Mouse (Mus musculus): ENCODE measurements around the gene Cdkn1a. TPM values are rescaled to one million over a fixed set of nuclear protein-coding genes. Genes with fewer than 3 reads are reported as not detected.

Gene Cdkn1a
- polyA plus RNA-seq, 1 experiment from 2014 or later: 79.5 TPM

DNA sequence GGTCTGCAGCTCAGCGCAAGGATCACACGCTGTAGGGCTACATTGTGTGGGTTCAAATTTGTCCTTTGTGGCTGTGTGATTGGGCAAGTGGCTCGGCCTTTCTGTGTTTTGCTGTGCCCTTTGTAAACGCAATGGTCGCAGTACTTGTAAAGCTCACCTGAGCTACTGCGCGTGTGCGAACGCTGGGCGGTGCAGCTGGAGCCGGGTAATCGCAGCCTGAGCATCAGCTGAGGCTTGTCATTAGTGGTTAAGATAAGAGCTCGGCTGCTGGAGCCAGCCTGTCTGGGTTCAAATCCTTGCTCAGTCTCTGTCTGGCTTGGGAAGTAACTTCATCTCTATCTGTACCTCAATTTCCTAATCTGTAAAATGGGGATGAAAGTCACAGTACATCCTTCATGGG lies 16.7 kb upstream of the Cdkn1a start:
- Histone ChIP-seq H3K4me3 (replicated peaks; ENCODE audit: low read length) (no peak overlapping the region), H3K9me3 (ENCODE audit: control insufficient read depth, low read length) (no peaks in the 10 kb centered on the region), H3K36me3 (replicated peaks; ENCODE audit: control insufficient read depth, insufficient read depth) (no peaks in the 10 kb centered on the region), H3K4me2 (replicated peaks) (no peak overlapping the region), H3K27me3 (ENCODE audit: control insufficient read depth, insufficient read depth, low read length) (no peaks in the 10 kb centered on the region), H3K9ac (no peak overlapping the region), H3K27ac (no peak overlapping the region), H3K4me1 (replicated peaks; ENCODE audit: control insufficient read depth, insufficient read depth, low read length) (peaks cover 4% of the 10 kb centered on the region; the same call in 1 of the 2 replicates)
- DNase-seq (ENCODE audit: low spot score): no peak
- ATAC-seq (ENCODE audit: low FRiP score): no peak
- WGBS: 87% methylated on average over 13 of the region's 13 CpGs

DNA sequence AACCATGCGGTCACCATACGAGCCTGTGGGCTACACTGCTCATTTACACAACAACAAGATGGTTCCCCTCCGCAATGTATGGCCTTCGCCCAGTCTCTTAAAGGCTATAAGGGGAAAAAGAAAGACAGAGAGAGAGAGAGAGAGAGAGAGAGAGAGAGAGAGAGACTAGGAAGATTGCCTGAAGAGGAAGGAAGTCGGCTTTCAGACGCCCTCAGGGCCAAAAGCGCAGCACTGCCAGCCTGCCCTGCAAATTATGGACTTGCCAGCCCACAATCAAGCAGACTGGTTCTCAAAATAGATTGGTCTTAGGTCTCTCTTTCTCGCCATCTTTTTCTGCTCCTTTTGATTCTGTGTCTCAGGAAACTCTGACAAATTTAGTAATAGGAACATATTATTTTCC lies 14.5 kb upstream of the Cdkn1a start:
- H3K9ac ChIP-seq: no peak overlapping the region
- peaks cover 8% of the 10 kb centered on the region for H3K27me3 ChIP-seq (ENCODE audit: control insufficient read depth, insufficient read depth, low read length)
- H3K4me2 ChIP-seq (replicated peaks): no peak overlapping the region
- H3K4me1 ChIP-seq (replicated peaks; ENCODE audit: control insufficient read depth, insufficient read depth, low read length): peaks cover 7% of the 10 kb centered on the region; the same call in 1 of the 2 replicates
- ATAC-seq (ENCODE audit: low FRiP score) (no peak), DNase-seq (ENCODE audit: low spot score) (no peak)
- 88% methylated on average over 8 of the region's 8 CpGs for WGBS
- no peak overlapping the region for H3K27ac ChIP-seq
- no peaks in the 10 kb centered on the region for H3K36me3 ChIP-seq (replicated peaks; ENCODE audit: control insufficient read depth, insufficient read depth)
- no peak overlapping the region for H3K4me3 ChIP-seq (replicated peaks; ENCODE audit: low read length)
- no peaks in the 10 kb centered on the region for H3K9me3 ChIP-seq (ENCODE audit: control insufficient read depth, low read length)

- peak overlapping the region; percentile 41 for H3K4me2 ChIP-seq (replicated peaks)
- no peaks in the 10 kb centered on the region for H3K36me3 ChIP-seq (replicated peaks; ENCODE audit: control insufficient read depth, insufficient read depth)
- H3K9me3 ChIP-seq (ENCODE audit: control insufficient read depth, low read length): no peaks in the 10 kb centered on the region
- peaks cover 11% of the 10 kb centered on the region; the same call in 1 of the 2 replicates for H3K4me1 ChIP-seq (replicated peaks; ENCODE audit: control insufficient read depth, insufficient read depth, low read length)
- peak overlapping the region; percentile 8; the same call in 1 of the 2 replicates for H3K9ac ChIP-seq
- WGBS: 20% methylated on average over 14 of the region's 14 CpGs
- H3K4me3 ChIP-seq (replicated peaks; ENCODE audit: low read length): peak overlapping the region; percentile 17; the same call in 1 of the 2 replicates
- peak; percentile 51 for DNase-seq (ENCODE audit: low spot score)
- no peak for ATAC-seq (ENCODE audit: low FRiP score)
- no peak overlapping the region for H3K27ac ChIP-seq
- H3K27me3 ChIP-seq (ENCODE audit: control insufficient read depth, insufficient read depth, low read length): peaks cover 17% of the 10 kb centered on the region
Measured at GRCm38 (mm10) chr17:29077786-29078509, 12.8 kb upstream of the Cdkn1a start.

DNA sequence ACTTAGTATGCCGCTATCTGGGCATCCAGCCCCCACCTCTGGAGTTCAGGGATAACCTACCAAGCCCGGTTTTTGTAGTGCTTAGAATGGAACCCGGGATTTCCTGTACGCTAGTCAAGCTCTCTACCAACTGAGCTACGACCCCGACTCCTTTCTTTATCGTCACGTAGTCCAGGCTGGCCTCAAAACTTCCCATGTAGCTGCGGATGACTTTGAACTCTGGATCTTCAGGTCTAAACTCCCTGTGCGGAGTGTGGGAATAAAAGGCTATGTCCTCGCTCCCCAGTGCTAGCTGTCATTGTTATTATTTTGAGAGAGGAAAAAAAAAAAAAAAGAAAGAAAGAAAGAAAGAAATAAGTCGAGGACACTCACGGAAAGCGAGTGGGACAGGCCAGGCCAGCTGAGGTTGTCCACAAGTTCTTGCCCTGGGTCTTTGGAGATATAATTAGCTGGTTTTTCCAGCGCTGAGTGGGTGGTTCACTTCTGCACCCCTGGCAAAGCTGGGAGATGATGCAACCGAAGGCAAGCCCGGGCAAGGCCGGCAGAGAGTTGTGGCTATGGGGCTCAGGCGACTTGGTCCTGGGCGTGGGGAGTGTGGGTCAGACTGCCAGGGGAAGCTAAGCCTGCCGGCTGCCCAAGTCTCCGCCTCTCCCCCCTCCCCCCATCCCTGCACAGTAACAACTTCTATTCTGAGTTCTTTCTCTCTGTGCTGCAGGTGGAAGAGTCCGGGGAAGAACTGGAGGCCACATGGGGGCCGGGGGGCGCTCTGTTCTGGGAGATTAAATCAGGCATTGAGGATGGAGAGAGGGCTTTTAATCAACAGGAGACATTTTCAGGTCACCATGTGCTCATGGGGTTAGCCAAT lies 12.0 kb upstream of the Cdkn1a start:
- ATAC-seq (ENCODE audit: low FRiP score) (no peak), DNase-seq (ENCODE audit: low spot score) (no peak)
- Histone ChIP-seq H3K9ac (0 out of 2 replicates have a peak overlapping the region, but pooled peaks have one; percentile 8), H3K4me3 (replicated peaks; ENCODE audit: low read length) (peak overlapping the region; percentile 17; the same call in 1 of the 2 replicates), H3K9me3 (ENCODE audit: control insufficient read depth, low read length) (no peaks in the 10 kb centered on the region), H3K4me2 (replicated peaks) (peak overlapping the region; percentile 41), H3K27ac (no peak overlapping the region), H3K27me3 (ENCODE audit: control insufficient read depth, insufficient read depth, low read length) (peaks cover 17% of the 10 kb centered on the region), H3K36me3 (replicated peaks; ENCODE audit: control insufficient read depth, insufficient read depth) (no peaks in the 10 kb centered on the region), H3K4me1 (replicated peaks; ENCODE audit: control insufficient read depth, insufficient read depth, low read length) (peaks cover 10% of the 10 kb centered on the region; the same call in 1 of the 2 replicates)
- 9% methylated on average over 24 of the region's 25 CpGs for WGBS

GRCm38 (mm10) chr17:29080758-29081617 lies 9.8 kb upstream of the Cdkn1a start:
- no peak overlapping the region for H3K9ac ChIP-seq
- DNase-seq (ENCODE audit: low spot score): no peak

DNA sequence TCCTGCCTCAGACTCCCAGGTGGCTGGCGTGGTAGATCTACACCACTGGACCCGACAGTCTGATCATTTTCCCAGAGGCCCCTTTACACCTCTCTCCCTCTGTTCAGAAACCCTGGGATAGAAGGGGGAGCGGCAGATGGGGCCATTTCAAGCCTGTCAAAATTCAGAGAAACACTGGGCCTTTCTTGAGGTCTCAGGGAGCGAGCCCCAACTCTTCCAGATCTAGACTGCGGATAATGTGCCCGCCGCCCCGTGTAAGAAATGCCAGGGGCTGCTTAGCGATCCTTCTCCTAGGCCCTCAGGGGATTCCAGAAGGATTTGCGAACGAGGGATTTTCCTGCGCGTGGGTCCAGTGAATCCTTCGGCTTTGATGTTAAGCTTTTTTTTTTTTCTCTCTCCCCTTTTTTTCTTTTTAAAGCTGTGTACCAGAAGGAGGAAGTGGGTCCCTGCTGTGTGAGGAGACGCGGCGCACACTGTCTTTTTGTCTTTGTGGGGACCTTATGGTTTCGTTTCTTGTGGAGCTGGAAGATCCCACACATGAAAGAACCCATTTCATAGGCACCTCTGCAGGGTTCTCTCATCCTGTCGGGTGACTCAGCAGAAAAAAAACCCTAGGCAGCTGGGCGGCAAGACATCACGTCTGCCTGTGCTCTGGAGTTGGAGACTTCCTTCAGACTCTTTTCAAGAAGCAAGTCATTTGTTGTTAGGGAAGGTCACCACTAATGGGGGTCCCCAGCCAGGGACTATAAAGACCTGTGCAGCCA lies 9.0 kb upstream of the Cdkn1a start:
- Histone ChIP-seq H3K9ac (no peak overlapping the region), H3K9me3 (ENCODE audit: control insufficient read depth, low read length) (no peaks in the 10 kb centered on the region), H3K36me3 (replicated peaks; ENCODE audit: control insufficient read depth, insufficient read depth) (no peaks in the 10 kb centered on the region), H3K4me1 (replicated peaks; ENCODE audit: control insufficient read depth, insufficient read depth, low read length) (peaks cover 10% of the 10 kb centered on the region; the same call in 1 of the 2 replicates), H3K4me3 (replicated peaks; ENCODE audit: low read length) (no peak overlapping the region), H3K4me2 (replicated peaks) (peak overlapping the region; percentile 30), H3K27ac (no peak overlapping the region), H3K27me3 (ENCODE audit: control insufficient read depth, insufficient read depth, low read length) (peaks cover 17% of the 10 kb centered on the region)
- ATAC-seq (ENCODE audit: low FRiP score) (no peak), DNase-seq (ENCODE audit: low spot score) (no peak)
- WGBS: 3% methylated on average over 21 of the region's 21 CpGs

More at GRCm38 (mm10) chr17:29080758-29081617, 9.8 kb upstream of the Cdkn1a start:
- no peak for ATAC-seq (ENCODE audit: low FRiP score)
- Histone ChIP-seq H3K36me3 (replicated peaks; ENCODE audit: control insufficient read depth, insufficient read depth) (no peaks in the 10 kb centered on the region), H3K4me3 (replicated peaks; ENCODE audit: low read length) (no peak overlapping the region), H3K4me1 (replicated peaks; ENCODE audit: control insufficient read depth, insufficient read depth, low read length) (peaks cover 10% of the 10 kb centered on the region; the same call in 1 of the 2 replicates), H3K27ac (no peak overlapping the region), H3K9me3 (ENCODE audit: control insufficient read depth, low read length) (no peaks in the 10 kb centered on the region), H3K4me2 (replicated peaks) (no peak overlapping the region), H3K27me3 (ENCODE audit: control insufficient read depth, insufficient read depth, low read length) (peaks cover 17% of the 10 kb centered on the region)
- WGBS: 2% methylated on average over 22 of the region's 23 CpGs

DNA sequence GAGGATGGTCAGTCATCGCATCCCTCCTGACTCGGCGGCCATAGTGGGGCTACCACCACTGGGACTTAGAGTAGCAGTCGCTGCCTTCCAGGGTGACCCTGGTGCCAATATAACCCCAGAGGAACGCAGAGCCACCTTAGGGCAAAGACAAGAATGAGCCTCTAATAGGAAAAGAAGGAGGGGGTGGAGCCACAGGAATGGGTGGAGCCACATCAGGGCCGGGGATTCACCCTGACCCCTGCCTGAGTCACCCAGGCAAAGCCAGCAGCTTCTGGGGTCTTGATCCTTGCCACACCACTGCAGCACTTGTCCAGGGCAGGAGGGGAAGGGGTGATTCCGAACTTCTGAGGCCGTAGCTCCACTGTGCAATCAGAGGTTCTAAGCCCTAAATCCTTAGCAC lies 7.2 kb upstream of the Cdkn1a start:
- WGBS: 91% methylated on average over 8 of the region's 8 CpGs
- no peak for ATAC-seq (ENCODE audit: low FRiP score)
- no peak overlapping the region for H3K4me3 ChIP-seq (replicated peaks; ENCODE audit: low read length)

DNA sequence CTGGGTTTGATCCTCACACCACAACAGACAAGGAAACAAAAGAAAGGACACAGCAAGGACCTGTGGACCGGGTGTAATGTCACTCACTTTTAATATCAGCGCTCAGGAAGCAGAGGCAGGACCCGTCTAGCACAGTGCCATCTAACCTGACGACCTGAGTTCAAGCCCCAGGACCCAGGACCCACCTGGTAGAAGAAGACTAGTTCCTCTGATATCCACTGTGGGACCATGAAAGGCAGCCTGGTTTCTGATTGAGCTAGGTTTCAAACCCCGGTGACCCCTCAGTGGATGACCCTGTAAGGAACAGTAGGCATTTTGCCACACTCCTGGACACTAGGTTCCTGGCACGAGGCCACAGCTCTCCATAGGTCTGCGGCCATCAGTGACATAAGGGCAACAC lies 6.1 kb upstream of the Cdkn1a start:
- Histone ChIP-seq H3K4me1 (replicated peaks; ENCODE audit: control insufficient read depth, insufficient read depth, low read length) (peaks cover 10% of the 10 kb centered on the region; the same call in 1 of the 2 replicates), H3K27me3 (ENCODE audit: control insufficient read depth, insufficient read depth, low read length) (peaks cover 17% of the 10 kb centered on the region), H3K9ac (no peak overlapping the region), H3K4me2 (replicated peaks) (no peak overlapping the region), H3K27ac (no peak overlapping the region), H3K4me3 (replicated peaks; ENCODE audit: low read length) (no peak overlapping the region), H3K9me3 (ENCODE audit: control insufficient read depth, low read length) (no peaks in the 10 kb centered on the region), H3K36me3 (replicated peaks; ENCODE audit: control insufficient read depth, insufficient read depth) (no peaks in the 10 kb centered on the region)
- DNase-seq (ENCODE audit: low spot score) (no peak), ATAC-seq (ENCODE audit: low FRiP score) (no peak)
- WGBS: 93% methylated on average over 7 of the region's 7 CpGs

More for the DNA sequence above, 7.2 kb upstream of the Cdkn1a start:
- H3K4me2 ChIP-seq (replicated peaks): no peak overlapping the region
- no peak overlapping the region for H3K9ac ChIP-seq
- peaks cover 10% of the 10 kb centered on the region; the same call in 1 of the 2 replicates for H3K4me1 ChIP-seq (replicated peaks; ENCODE audit: control insufficient read depth, insufficient read depth, low read length)
- peaks cover 17% of the 10 kb centered on the region for H3K27me3 ChIP-seq (ENCODE audit: control insufficient read depth, insufficient read depth, low read length)
- H3K27ac ChIP-seq: no peak overlapping the region
- DNase-seq (ENCODE audit: low spot score): no peak
- no peaks in the 10 kb centered on the region for H3K9me3 ChIP-seq (ENCODE audit: control insufficient read depth, low read length)
- no peaks in the 10 kb centered on the region for H3K36me3 ChIP-seq (replicated peaks; ENCODE audit: control insufficient read depth, insufficient read depth)

Measured in hindbrain, embryonic 14.5 days (tissue).